In the genomic region with DNA sequence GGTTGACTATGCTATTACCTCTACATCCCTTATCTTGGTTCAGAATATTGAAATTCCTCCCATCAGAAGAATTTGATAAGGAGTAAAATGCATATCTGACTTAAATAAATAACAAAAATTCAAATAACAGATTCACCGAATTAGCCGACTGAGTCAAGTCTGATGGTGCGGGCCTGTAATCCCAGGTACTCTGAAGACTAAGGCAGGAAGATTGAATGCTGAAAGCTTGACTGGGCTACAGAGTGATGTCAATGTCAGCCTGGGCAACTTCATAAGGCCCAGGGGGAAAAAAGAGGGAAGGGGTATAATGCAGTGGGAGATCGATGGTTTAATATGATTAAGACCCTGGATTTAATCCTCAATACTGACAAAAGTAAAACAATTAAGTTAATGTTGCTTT, we compare ENCODE assay signal across 17 mouse cellular contexts. TPM values are rescaled to one million over a fixed set of nuclear protein-coding genes. Genes with fewer than 3 reads are reported as not detected.
"Had no signal": no experiment of that assay in that cellular context is flagged by ENCODE, and none has a peak within 500 bp of the region (broad histone marks: within the 10 kb centered on the region; RNA-seq: fewer than 3 reads in every experiment).

No protein-coding gene starts in this region.

- H3K9ac ChIP-seq: neural tube, embryonic 12.5 days; neural tube, embryonic 13.5 days; neural tube, embryonic 15.5 days; stomach, embryonic 15.5 days had no signal

- DNase-seq: retina, postnatal 1 day; right cerebral cortex, adult 18-20 months; right cerebral cortex, postnatal 14 days; right cerebral cortex, postnatal 25 days; right cerebral cortex, postnatal 4 days; spleen, adult 18-20 months; thymus, adult 2 months; thymus, postnatal 14 days; thymus, postnatal 25 days; thymus, postnatal 36 days; thymus, postnatal 4 days had no signal

- H3K27me3 ChIP-seq: neural tube, embryonic 12.5 days; neural tube, embryonic 13.5 days; neural tube, embryonic 15.5 days; stomach, embryonic 15.5 days had no signal

- H3K9me3 ChIP-seq: neural tube, embryonic 12.5 days; neural tube, embryonic 13.5 days; neural tube, embryonic 15.5 days; stomach, embryonic 15.5 days had no signal

- H3K4me2 ChIP-seq: neural tube, embryonic 12.5 days; neural tube, embryonic 13.5 days; neural tube, embryonic 15.5 days; stomach, embryonic 15.5 days had no signal

- H3K36me3 ChIP-seq: neural tube, embryonic 12.5 days; neural tube, embryonic 13.5 days; neural tube, embryonic 15.5 days; stomach, embryonic 15.5 days had no signal

- H3K27ac ChIP-seq: neural tube, embryonic 12.5 days; neural tube, embryonic 13.5 days; neural tube, embryonic 15.5 days; stomach, embryonic 15.5 days; stomach, postnatal 0 days had no signal

- H3K4me1 ChIP-seq: neural tube, embryonic 12.5 days; neural tube, embryonic 13.5 days; neural tube, embryonic 15.5 days; stomach, embryonic 15.5 days had no signal

- H3K4me3 ChIP-seq: neural tube, embryonic 12.5 days; neural tube, embryonic 13.5 days; neural tube, embryonic 15.5 days; stomach, embryonic 15.5 days had no signal

RNA-seq across cellular contexts. Expression of gene Scin, which starts 36.6 kb away (rescaled TPM):
- polyA plus RNA-seq: neural tube, embryonic 14.5 days had no signal
